Mouse (Mus musculus) small intestine, adult 2 months (tissue): Measurements from ENCODE around the gene Rrad. TPM values are rescaled to one million over a fixed set of nuclear protein-coding genes. Genes with fewer than 3 reads are reported as not detected.
A peak's percentile ranks its signal among the peaks of the same experiment; 100 is the strongest.

ENCODE experiments used
- H3K27ac ChIP-seq: fragments of 200-500 bp; 2 replicates; pipeline ENCODE4 v1.5.1; 2012; ENCODE audit warnings: low read depth, low read length, control low read depth, inconsistent platforms; ENCODE audit not compliant: insufficient read depth
- H3K27me3 ChIP-seq: fragments of 200-500 bp; 2 replicates; pipeline ENCODE4 v1.6.1; 2012; ENCODE audit warnings: mild to moderate bottlenecking, moderate library complexity, low read length, inconsistent platforms; ENCODE audit not compliant: control insufficient read depth, insufficient read depth
- H3K36me3 ChIP-seq: fragments of 200-500 bp; 2 replicates; pipeline ENCODE4 v1.6.1; 2012; ENCODE audit warnings: mild to moderate bottlenecking, low read length, control low read depth, inconsistent platforms; ENCODE audit not compliant: control insufficient read depth, insufficient read depth
- H3K4me1 ChIP-seq: fragments of 200-500 bp; 2 replicates; pipeline ENCODE4 v1.6.1; 2012; ENCODE audit warnings: low read length, inconsistent platforms, mixed read lengths; ENCODE audit not compliant: control insufficient read depth, insufficient read depth, insufficient read length
- H3K4me3 ChIP-seq: fragments of 200-500 bp; 2 replicates; pipeline ENCODE4 v1.5.1; 2012; ENCODE audit warnings: low read depth, mild to moderate bottlenecking, control low read depth, inconsistent platforms, low read length, moderate library complexity
- CTCF ChIP-seq: fragments of 200-500 bp; IDR thresholded peaks from 2 replicates; pipeline ENCODE4 v1.5.1; 2012; ENCODE audit warnings: low read depth, mild to moderate bottlenecking, control low read depth, inconsistent platforms, low read length, moderate library complexity, mixed read lengths; ENCODE audit not compliant: insufficient replicate concordance, insufficient read length; ENCODE audit errors: extremely low read depth
- POLR2A ChIP-seq: fragments of 200-500 bp; IDR thresholded peaks from 2 replicates; pipeline ENCODE4 v1.6.1; 2012; ENCODE audit warnings: low read depth, mild to moderate bottlenecking, control low read depth, inconsistent platforms, low read length, moderate library complexity
- WGBS: fragments of 180-500 bp; shearing (Covaris S2); methylation state at CpG from one replicate; pipeline ENCODE4 v1.1.7; 2018; 5-methylcytosine and 5-hydroxymethylcytosine counted together
- polyA plus RNA-seq: library from polyadenylated mRNA; depleted of rRNA; stranded (reverse); fragments of >200 nt; gene quantifications from 2 replicates; pipeline ENCODE4 v1.2.3, GENCODE M21; 2012; rRNA removed

Gene Rrad
- polyA plus RNA-seq, 1 experiment: 5.2 TPM

DNA sequence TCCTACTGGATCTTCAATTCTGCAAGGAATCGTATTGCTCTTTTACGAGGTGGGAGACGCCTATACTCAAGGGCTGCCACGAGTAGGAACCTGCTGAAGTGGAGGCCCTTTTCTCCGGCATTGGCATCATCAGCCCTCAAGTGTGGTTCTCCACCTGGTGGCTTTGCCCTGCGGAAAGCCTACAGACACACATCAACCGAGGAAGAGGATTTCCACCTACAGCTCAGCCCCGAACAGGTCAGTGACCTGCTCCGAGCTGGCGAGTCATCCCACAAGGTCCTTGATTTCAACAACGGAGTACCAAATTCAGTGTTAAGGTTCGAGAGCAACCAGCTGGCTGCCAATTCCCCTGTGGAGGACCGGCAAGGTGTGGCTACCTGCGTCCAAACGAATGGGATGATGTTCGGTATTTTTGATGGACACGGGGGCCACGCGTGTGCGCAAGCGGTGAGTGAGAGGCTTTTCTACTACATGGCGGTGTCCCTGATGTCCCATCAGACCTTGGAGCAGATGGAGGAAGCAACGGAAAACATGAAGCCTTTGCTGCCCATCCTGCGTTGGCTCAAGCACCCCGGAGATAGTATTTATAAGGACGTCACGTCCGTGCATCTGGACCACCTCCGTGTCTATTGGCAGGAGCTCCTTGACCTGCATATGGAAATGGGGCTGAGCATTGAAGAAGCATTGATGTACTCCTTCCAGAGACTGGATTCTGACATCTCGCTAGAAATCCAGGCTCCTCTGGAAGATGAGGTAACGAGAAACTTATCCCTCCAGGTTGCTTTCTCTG lies 37.4 kb downstream of the Rrad start:
- TF ChIP-seq POLR2A (no peak), CTCF (no peak)
- Histone ChIP-seq H3K27ac (no peak overlapping the region), H3K36me3 (peaks cover 36% of the 10 kb centered on the region), H3K4me1 (peaks cover 13% of the 10 kb centered on the region), H3K27me3 (no peaks in the 10 kb centered on the region), H3K4me3 (no peak overlapping the region)
- WGBS: 94% methylated on average over 31 of the region's 31 CpGs

DNA sequence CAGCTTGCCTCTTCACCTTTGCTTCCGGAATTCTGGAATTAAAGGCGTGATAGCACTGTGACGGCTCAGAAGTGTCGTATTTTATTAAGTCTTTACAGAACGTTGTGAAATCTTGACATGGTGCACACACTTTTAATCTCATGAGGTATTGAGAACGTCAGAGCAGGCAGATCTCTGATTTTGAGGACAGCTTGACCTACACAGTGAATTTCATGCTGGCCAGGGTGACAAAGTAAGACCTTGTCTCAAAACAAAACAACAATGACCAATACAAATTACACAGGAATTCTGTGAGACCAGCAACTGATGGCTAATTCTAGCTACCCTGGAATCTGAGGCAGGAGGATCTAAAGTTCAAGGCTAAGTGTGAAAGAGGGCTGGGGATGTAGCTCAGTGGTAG lies 38.6 kb downstream of the Rrad start:
- peaks cover 34% of the 10 kb centered on the region for H3K36me3 ChIP-seq
- TF ChIP-seq CTCF (no peak), POLR2A (no peak)
- no peak overlapping the region for H3K4me3 ChIP-seq
- no peak overlapping the region for H3K27ac ChIP-seq
- H3K4me1 ChIP-seq: peaks cover 7% of the 10 kb centered on the region; the same call in 1 of the 2 replicates
- no peaks in the 10 kb centered on the region for H3K27me3 ChIP-seq
- 67% methylated on average over 6 of the region's 6 CpGs for WGBS

DNA sequence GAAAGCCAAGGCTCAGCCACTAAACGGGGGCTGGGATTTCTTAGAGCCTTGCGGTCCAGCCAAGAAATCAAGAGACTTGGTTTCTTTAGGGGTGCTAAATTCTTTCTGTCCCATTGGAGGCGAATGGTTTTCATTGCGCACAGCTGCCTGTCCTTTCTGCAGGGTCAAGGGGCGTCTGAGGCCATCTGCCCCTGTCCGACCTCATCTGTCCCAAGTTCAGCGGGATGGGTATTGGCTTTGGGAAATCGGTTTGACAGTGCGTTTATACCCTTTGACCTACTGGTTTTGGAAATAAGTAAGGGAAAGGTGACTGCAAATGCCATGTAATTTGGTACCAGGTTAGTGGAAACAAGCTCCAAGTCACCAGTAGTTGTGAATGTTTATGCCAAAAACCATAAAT lies 39.3 kb downstream of the Rrad start:
- peak overlapping the region; percentile 74 for H3K4me3 ChIP-seq
- H3K36me3 ChIP-seq: peaks cover 29% of the 10 kb centered on the region
- TF ChIP-seq POLR2A (no peak), CTCF (no peak)
- no peaks in the 10 kb centered on the region for H3K27me3 ChIP-seq
- 2% methylated on average over 9 of the region's 9 CpGs for WGBS
- peaks cover 7% of the 10 kb centered on the region; the same call in 1 of the 2 replicates for H3K4me1 ChIP-seq
- H3K27ac ChIP-seq: peak overlapping the region; percentile 83

DNA sequence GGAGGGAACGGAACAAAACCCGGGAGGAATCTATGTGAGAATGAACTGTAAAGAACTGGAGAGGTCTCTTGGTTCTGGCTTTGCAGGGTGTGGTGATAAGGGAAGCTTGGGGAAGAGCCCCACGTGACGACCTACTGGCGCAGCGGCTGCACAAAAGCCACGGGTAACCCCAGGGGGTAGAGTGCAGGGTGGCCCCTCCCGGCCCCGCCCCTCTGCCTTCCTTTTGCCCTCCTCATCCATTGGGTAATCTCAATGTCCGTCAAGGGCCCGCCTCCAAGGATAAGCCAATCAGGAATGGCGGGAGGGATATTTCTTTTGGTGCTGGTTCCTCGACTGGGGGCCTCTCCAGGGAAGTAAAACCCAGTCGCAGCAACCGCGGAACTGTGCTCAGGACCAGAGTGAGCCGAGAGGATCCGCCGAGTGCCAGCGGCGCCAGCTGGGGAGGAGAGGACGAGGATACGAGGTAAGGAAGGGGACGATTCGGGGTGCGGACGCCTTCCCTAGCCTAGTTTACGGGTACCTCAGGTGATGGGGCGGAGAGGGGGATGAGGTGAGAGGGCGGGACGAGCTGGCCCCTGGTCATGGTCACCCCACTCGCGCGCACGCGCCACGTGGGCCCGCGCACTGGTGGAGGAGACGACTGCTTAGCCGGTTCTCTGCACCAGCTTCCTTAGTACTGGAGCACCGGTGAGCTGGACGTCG lies 39.8 kb downstream of the Rrad start, which contains the start of gene Pdp2:
TSS of gene Pdp2 (plus strand) at position 319 of the 702 bp plus-strand sequence.
- peaks cover 24% of the 10 kb centered on the region for H3K36me3 ChIP-seq
- under 1% methylated on average over 44 of the region's 44 CpGs for whole genome bisulfite sequencing
- TF ChIP-seq POLR2A (peak; percentile 92), CTCF (no peak)

GRCm38 (mm10) chr8:104590284-104590683 lies 40.8 kb downstream of the Rrad start:
- Histone ChIP-seq H3K27ac (peak overlapping the region; percentile 80; the same call in 1 of the 2 replicates), H3K36me3 (peaks cover 18% of the 10 kb centered on the region), H3K27me3 (no peaks in the 10 kb centered on the region), H3K4me1 (peaks cover 4% of the 10 kb centered on the region; the same call in 1 of the 2 replicates), H3K4me3 (no peak overlapping the region)
- no peak for TF ChIP-seq CTCF
- TF ChIP-seq POLR2A: no peak
- 93% methylated on average over 3 of the region's 3 CpGs for WGBS

More for the DNA sequence above, 39.8 kb downstream of the Rrad start, which contains the start of gene Pdp2:
- Histone ChIP-seq H3K27me3 (no peaks in the 10 kb centered on the region), H3K4me3 (peak within 1 kb of the TSS; percentile 74), H3K27ac (peak within 1 kb of the TSS; percentile 83), H3K4me1 (peaks cover 7% of the 10 kb centered on the region; the same call in 1 of the 2 replicates)

- H3K27ac ChIP-seq: peak overlapping the region; percentile 79
- H3K4me3 ChIP-seq: no peak overlapping the region
- H3K27me3 ChIP-seq: no peaks in the 10 kb centered on the region
- H3K36me3 ChIP-seq: no peaks in the 10 kb centered on the region
- no peaks in the 10 kb centered on the region; the same call in 1 of the 2 replicates for H3K4me1 ChIP-seq
- WGBS: 38% methylated on average over 1 of the region's 1 CpGs
- TF ChIP-seq POLR2A (no peak), CTCF (no peak)
Observed at GRCm38 (mm10) chr8:104584522-104584921, 46.6 kb downstream of the Rrad start.

Other genes with a start within 250 kb of the Rrad start
- gene Cmtm4, start 235.5 kb downstream of the Rrad start, polyA plus RNA-seq: 13.0 and 25.6 TPM in 2 replicates
- 3.9 and 4.4 TPM in 2 replicates for gene Dync1li2, start 188.3 kb downstream of the Rrad start, polyA plus RNA-seq
- 0.06 TPM in 1 of 2 replicates, not detected in the other for gene Terb1, start 121.4 kb downstream of the Rrad start, polyA plus RNA-seq
- 1.4 and 3.0 TPM in 2 replicates for gene Nae1, start 96.7 kb downstream of the Rrad start, polyA plus RNA-seq
- gene Car7, start 96.6 kb downstream of the Rrad start, polyA plus RNA-seq: 0.98 and 2.1 TPM in 2 replicates
- 1.9 and 5.8 TPM in 2 replicates for gene Pdp2, start 39.9 kb downstream of the Rrad start, polyA plus RNA-seq
- gene Cdh16, start 6.9 kb downstream of the Rrad start, polyA plus RNA-seq: not detected in 2 replicates
- gene Ciao2b, start 10.6 kb upstream of the Rrad start, polyA plus RNA-seq: 35.2 and 56.7 TPM in 2 replicates
- gene Ces2a, start 102.7 kb upstream of the Rrad start, polyA plus RNA-seq: 77.0 and 118 TPM in 2 replicates
- gene Ces2b, start 200.2 kb upstream of the Rrad start, polyA plus RNA-seq: 0.81 and 6.0 TPM in 2 replicates
- 212 and 276 TPM in 2 replicates for gene Ces2c, start 215.7 kb upstream of the Rrad start, polyA plus RNA-seq